Mouse (Mus musculus): ENCODE results near the gene Gm43720.
"Not testable (repeated sequence)": the region's sequence is repeated elsewhere in the genome, so short reads cannot be mapped to it uniquely, and the experiment has no call there.

Gm43720 gene

DNA sequence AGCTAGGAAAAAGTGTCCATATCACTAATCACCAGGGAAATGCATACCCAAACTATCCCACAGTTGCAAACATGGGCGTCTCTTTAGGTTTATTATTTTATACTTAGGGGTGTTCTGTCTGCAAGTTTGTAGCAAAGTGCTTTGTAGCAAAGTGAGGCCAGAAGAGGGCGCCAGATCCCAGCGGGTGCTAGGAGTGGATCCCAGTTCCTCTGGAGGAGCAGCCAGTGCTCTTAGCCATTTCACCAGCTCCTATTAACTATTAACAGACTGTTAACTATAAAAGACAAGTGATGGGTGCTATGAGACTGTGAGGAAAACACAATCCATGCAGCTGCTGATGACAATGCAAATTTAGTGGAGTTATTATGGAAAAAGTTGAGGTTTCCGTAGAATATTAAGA, 57.6 kb downstream of the Gm43720 start:
- peak; percentile 20 for DNase-seq (ENCODE audit: extremely low spot score, low read depth, low spot score)

GRCm38 (mm10) chr5:138219864-138220263, 59.9 kb downstream of the Gm43720 start:
- DNase-seq (ENCODE audit: extremely low spot score, low read depth, low spot score) = no peak

GRCm38 (mm10) chr5:138216632-138217031, 63.1 kb downstream of the Gm43720 start:
- DNase-seq (ENCODE audit: extremely low spot score, low read depth, low spot score) = not testable (repeated sequence)
